Mouse (Mus musculus) cerebellum, postnatal 4 days (tissue): ENCODE measurements around the gene Mturn.

Source experiments
- DNase-seq, 2 experiments: peaks; one replicate each; pipeline ENCODE4 v3.0.0; 2022; ENCODE audit warnings: low spot score in 2 of 2, mixed read lengths in 1 of 2

Mturn gene

DNA sequence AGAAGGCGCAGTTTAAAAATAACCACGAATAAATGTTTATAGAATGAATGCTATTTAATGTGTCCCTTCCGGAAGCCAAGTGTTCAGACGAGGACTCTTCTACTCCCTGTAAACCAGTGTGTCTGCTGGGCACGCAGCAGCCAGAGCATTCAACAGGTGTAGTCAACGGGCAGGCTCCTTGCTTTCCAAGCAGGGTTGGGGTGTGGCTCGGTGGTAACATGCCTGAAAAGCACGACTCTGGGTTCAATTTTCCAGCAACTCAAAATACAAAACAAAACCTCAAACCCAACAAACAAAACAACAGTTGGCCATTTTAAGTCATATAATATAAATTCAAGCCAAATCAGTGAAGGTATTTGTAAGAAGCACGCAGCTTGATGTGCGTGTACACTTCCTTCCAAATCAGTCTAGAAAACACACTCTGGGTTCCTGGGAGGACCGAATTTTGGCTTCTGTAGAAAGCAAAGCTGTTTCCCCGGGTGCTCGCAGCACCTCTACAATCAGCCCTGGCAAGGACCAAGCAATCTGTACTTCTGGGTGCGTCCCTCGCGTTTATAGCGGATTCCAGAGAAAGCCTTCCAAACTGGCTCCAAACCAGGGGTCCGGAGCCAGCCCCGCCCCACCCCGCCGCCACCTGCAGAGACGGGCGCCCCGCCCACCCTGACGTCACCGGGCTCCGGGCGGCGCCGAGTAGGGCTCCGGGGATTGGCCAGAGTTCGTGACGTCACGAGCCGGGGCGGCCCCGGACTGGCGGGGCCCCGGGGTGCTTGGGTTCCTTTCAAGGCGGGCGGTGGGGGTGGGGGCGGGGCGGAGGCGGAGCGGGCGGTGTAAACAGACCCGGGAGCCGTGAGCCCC, at the start of gene Mturn:
Mturn (plus strand) TSS at position 734 of the 855 bp plus-strand sequence.
- DNase-seq: peak; percentile 92 to 98

DNA sequence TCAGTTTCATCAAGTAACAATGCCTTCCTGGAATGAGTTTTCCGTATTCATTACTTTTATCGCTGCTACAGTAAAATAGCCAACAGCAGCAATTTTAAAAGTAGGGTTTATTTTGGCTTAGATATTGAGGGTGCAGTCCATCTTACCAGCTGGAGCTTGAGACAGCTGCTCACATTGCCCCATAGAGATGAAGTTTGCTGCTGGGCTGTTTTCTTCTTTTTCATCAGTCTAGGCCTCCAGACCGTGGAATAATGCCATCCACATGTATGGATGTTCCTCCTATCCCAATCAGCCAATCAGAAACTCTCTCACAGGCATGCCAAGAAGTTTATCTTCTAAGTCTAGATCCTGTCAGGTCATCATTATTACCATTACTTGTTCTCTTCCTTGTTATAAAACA, 41.5 kb upstream of the Mturn start:
- DNase-seq: no peak

DNA sequence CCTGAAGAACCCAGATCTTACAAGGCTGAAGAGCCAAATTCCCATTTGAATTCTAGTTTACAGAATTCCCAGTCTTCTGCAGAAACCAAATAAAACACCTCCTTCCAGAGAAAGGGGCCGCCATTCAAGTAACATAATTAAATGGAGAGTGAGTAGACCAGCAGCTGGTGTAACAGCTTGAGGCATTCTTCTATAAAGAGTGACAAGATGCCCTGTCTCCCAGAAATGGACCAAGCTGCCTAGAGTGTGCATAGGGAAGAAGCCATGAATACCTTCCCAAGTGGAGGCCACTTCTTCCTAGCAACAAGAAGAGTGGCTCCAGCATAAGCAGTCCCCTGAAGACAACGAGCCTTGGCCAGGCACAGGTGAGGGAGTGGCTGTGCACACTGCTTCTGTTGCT, 39.5 kb upstream of the Mturn start:
- no peak for DNase-seq

DNA sequence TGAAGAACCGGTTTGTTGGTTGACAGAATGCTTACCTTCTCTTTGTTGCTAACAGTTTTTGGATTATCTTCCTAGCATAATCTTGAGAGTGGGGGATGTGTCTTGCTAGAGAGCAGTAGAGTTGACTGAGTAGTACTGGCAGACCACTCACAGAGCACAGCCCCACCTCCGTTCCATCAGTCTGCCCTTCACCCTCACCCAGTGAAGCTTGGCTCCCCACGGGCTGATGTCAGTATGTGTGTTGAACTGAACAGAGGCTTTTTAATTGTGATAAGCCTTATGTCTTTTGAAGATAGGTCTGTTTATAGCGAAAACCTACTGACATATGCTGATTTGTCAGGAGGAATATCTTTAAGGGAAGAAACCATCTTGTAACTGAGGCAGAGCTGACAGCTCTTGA, 38.2 kb upstream of the Mturn start:
- no peak for DNase-seq

DNA sequence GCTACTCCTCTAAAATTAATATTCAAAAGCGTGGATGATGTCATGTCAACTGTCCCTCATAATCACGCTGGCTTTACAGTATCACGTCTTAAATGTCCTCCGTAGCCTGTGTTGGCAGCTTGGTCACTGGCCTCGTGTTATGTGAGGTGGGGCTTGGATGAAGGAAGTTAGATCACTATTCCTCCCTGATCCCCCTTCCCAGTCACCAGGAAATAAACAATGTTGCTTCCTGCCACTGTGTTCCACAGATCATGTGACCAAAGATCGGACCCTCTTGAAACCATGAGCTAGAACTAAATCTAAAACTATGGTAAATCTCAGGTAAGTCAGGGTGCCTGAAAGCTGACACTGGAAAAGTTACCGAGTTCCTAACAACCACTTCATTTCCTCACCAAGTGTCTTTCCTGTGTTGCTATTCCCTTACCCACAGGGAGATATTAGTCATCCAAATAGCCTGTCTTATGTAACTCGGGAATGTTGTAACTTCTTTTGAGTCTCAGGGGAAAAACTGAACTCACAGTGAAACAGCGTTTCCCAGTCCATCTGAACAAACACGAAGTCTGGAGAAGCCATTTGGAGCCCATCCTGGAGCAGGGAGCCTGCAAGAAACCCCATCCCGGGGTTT, 25.8 kb upstream of the Mturn start:
- DNase-seq: no peak

DNA sequence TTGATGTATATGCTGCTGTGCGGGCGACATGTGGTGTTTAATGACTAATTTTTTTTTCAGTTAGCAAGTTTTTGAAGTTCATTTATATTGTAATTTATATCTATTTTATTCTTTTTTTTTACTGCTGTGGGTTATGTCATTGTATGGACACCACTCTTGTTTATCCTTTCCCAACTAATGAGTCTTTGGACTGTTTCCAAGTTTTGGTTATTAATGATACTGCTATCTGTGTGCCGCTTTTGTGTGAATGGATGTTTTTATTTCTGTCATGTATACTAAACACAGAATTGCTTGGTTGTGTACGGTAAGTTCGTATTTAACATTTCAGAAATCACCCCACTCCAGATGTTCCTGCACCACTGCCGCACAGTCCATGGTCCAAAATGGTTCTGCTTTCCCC, 23.6 kb upstream of the Mturn start:
- no peak for DNase-seq

DNA sequence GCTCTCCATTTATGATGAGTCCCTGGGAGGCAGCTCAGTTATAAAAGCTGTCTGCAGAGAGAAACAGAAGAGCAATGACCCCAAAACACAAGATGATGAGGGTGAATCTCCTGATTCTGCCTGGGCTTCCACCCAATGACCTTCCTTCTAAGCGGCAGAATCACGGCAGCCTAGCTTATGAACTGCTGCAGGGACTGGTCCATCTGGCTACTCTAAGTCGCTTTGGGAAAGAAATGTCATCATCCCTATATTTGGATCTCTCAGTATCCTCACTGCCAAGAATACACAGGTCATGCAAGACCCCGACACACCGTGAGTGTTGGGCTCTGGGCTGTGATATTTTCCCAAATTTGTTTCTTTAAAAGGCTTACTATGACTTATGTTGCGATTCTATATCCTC, 11.6 kb upstream of the Mturn start:
- DNase-seq: no peak

DNA sequence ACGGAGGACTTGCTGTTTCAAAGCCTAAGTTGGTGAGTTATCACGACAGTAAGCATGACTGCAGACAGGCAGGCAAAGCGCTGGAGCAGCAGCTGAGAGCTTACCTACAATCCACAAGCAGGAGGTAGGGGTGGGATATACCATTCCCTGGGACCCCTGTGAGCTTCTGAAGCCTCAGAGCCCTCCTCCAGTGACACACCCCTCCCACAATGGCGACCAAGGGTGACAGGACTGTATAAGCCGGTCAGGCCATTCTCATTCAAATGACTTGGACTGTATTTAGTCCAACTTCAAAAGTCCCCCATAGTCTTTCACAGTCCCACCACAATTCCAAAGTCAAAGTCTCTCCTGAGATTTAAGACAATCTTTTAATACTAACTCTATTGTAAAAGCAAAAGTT, 8.5 kb upstream of the Mturn start:
- no peak for DNase-seq

DNA sequence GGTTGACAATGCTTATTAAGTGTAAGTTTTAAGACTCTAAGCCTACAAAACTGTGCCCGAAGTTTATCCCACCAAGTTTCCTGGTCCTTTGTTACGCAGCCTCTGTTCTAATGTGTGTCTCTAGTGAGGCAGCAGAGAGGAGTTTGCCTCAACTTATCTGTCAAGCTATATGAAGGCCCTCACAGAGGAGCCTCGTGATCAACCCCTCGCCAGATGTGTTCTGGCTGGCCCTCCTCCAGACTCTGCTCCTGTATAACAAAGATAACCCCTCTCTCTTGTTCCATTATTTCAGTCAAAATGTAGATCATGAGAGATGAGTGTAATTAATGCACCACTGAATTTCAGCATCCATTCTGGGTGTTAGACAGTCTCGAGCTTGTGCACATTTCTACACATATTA, 1.7 kb upstream of the Mturn start:
- no peak for DNase-seq

DNA sequence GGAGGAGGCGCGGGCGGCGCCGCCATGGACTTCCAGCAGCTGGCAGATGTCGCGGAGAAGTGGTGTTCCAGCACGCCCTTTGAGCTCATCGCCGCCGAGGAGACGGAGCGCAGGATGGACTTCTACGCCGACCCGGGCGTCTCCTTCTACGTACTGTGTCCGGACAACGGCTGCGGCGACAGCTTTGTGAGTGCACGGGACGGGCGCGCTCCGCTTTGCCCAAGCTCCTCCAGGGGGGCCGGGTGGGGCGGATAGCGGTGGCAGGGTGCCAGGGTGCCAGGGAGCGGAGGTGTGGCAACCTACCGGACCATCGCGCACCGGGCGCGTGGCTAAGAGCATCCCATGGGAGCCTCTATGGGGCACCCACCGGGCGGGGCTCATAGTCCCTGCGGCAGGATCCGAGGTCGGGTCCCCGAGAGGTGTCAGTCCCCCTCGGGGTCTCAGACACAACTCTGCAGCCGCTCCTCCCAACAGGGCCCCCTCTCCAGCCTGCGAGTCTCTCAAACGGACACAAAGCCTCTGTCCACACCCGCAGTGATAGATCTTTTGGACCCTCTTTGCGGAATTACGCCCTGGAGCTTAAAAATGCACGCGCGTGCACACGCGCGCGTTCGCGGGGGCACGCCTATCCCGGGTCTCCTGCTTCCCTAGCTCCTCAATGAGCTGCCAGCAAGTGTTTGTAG, 463 bp downstream of the Mturn start:
- DNase-seq: no peak

DNA sequence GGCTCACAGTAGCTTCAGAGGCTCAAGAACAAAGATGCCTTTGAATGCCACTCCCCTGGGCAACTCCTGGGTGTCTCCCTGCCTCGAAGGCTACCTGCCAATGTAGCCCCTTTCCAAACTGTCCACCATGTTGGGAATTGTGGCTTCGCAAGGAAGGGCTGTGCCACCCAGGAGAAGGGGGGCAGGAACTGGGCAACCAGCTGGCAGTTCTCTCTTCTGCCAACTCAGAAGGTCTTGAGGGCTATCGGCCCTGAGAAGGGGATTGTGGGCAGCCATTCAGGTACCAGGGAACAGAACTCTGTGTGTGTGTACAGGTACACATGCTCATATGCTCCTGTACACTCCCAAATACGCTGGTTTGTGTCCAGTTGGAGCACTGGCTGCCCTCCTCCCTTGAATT, 2.7 kb downstream of the Mturn start:
- DNase-seq: no peak

DNA sequence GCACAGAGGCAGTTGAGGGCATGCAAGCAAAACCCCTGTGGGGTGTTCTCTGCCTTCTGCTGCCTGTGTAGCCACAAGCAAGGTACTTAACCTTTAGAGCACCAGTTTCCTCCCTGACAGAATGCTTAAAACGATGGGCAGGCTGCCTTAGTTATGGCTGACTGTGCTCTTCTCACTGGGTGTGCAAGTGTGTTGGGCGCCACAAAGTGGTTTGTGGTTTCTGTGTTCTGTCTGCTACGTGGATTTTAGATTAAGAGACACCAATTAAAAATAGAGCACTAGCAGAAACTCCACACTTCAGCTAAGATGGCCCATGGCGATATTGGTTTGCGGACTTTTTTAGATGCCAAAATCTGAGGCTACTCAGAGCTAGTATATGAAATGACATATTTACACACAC, 3.7 kb downstream of the Mturn start:
- DNase-seq: no peak

DNA sequence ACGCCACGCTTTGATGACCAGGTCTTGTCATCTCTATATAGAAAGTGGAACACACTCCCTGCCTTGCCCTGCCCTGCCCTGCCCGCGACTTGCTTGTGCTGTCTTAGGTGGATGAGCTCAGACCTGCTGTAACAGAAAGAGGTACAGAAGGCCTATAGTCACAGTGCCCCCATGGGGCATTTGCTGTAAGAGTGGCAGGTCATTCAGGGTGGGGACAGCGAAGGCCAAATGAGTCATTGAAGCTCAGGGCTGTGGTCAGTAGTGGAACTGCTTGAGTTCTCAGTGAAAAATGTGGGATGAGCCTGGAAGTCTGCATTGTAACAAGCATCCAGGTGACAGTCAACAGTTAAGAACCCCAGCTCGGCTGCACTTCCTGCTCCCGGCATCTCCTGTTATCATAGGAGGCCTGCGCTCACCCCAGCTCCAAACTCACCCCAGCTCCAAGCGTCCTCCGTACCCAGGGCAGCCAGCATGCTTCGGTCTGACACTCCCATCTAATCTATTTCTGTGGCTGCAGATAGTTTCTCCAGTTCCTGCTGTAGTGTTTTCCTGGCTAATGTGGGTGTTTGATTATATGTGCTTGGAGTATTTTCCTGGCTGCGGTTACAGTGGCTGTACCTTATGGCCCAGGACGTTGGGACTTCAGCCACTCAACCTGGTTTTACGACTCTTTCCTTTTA, 4.4 kb downstream of the Mturn start:
- DNase-seq: no peak

DNA sequence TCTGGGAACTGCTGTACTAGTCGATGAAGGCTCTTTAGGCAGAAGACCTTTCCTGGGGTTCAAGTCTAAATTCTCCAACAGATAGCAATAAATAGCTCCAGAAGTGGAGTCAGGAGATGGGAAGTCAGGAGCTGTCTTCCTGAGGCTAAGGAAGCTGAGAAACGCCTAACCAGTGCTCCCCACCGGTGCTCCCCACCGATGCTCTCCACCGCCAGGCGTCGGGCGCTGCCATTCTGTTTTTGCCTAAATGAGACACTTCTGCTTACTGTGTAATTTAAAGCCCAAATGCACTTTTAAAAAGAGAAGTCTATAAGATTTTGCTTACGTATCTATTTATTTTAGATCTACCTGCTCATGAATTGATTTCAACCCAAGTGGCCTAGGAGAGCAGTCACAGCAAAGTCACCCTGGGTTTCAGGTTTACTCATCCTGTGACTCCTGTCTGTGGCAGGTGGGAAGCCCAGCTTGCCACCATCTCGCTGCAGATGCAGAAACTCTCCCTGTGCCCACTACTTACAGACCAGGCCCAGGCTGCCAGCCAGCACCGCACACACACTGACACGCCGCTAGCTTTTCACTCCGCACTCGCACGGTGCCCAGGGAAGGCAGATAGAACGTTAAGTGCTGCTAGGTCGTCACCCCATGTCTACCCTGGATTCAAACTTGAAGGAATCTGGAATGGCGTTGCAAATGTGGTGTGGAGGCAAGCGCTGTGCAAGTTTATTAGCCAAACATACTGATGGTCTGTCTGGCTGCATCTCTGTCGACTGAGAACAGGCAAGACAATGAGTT, 5.7 kb downstream of the Mturn start:
- no peak for DNase-seq

DNA sequence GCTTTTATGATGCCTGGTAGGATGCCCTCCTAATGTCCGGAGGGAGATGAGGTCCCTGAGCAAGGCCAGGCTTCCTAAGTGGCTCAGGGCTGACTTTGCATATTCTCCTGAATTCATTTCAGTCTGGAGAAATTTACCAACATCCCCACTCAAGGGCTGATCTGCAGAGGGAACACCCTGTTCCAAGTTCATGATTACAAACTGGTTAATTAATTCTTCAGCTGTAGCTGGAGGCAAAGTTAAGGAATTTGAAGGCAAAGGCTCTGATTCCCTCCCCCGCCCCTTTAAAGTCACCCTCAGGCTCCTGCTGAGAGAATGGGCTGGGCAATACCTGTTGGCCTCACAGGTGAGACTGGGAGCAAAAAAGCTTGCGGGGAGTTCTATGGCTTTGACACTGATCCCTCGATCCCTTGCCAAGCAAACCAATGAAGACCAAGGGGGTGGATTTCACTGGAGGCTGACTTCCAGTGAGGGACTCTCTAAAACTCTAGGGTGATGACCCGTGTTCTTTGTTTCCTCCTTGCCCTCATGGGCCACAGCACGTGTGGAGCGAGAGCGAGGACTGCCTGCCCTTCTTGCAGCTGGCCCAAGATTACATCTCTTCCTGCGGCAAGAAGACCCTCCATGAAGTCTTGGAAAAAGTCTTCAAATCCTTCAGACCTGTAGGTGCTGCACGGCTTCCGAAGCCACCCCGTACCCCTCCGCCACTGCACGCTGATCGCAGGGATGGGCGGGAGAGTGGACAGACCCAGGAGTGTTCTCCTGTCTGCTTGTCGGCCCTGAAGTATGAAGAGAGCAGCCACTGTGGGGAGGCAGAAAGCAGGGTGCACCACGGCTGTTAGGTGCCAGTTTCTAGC, 7.3 kb downstream of the Mturn start:
- no peak for DNase-seq

DNA sequence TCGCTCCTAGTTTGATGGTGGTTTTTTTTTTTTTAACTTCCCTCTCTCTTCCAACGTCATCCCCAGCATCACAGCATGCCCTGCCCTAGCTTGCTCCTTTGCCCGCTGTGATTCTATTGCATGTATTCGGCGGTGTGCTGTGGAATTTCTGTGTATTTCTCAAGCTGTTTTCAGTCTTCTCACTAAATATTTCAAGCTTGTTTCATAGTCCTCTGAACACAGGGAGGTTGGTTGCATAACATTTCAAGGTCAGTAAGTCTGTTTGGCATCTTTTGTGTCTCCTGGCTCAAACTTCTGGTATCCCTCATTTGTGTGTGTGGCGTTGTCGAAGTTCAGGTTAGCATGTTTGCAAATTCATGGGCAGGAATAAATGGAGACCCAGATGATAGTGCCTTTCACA, 8.3 kb downstream of the Mturn start:
- DNase-seq: no peak

DNA sequence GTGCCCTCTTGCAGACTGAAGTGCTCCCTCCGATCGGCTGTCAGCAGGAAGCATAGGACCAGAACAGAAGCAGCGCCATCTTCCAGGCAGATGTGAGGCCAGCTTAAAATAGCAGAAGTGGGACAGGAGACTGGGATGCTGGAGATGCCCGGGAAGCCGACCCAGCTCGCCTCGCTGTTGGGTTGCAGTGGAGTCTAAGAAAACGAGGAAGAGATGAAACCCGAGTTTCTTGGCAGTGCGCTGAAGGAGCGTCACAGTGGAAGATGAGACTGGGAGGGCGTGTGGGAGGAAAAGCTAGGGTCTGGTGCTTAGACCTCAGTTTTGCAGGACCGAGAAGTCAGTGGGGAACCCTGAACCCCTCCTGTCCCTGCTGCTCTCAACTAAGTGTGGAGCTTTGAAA, 9.4 kb downstream of the Mturn start:
- no peak for DNase-seq

DNA sequence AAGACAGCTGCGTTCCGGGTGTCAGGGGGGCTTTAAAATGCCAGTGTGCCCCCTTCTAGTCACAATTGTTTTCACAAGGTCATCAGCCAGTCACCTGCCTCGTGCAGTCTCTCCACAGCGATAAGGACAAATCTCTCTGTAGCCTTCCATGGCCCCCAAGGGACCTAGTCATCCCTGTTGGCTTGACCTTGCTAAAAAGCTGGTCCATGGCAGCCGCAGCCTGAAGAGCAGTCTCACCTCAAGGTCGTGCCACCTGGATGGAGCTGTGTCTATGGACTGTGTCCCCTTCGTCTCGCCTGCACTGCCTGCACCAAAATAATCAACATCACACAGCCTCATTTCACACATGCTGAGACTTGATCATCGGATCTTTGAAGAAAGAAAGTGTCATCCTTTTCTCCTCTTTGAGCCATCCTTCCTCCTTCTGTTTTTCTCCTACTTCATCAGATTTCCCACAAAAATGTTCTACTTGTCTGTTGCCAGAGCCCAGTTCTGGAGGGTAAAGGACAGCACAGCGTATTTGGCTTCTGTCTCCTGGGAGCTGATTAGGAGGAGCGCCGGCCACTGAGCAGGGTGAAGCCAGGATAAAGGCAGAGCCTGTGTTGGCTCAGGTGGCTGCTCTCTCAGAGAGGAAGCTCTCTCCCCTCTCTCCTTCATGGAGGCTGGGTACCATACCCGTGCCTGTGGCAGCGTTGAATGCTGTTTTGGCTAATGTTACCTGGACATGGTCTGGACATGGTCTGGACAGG, 10.1 kb downstream of the Mturn start:
- no peak for DNase-seq

DNA sequence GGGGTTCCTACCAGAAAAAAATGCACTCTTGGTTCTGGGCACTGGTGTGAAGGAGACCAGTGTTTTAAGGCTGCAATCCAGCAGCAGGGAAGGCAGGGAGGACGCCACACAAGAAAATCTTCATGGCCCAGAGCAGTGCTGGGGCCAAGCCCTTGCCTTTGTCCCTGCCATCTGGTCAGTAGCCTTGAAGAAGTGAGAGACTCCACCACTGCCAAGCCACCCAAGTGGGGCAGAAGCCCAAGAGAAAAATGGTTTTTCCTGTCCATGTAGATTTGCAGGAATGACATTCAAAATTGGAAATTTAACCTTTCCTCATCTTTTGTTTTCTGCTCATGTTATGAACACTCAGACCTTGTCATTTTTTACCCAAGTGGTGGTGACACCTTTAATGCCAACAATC, 10.8 kb downstream of the Mturn start:
- no peak for DNase-seq

DNA sequence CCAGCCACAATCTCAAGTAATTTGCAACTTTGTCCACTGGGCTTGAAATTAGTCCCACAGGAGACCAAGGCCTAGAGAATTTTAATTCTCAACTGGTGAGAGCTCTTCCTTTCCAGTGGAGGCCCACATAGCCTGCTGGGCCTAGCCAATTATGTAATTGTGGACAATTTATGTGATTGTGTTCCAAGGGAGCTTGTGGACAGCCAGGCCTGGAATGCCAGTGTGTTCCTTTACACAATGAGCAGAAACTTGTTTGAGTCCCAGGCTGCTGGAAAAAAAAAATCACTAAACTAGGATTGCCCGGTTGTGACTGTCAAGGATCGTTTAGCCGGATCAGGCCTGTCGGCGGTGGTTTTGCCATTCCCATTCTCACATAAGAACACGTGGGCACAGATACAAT, 11.9 kb downstream of the Mturn start:
- no peak for DNase-seq
